Mouse (Mus musculus) MEL (cell line): ENCODE measurements at regions not wholly inside any gene's neighbourhood (a gene's known extent, or its start where the extent isn't known, plus 50 kb on each side); places are given as distances from the start of the nearest gene placed in this dataset.

ENCODE experiments used
- CHD2 ChIP-seq: IDR thresholded peaks from 2 replicates; pipeline ENCODE4 v1.6.1; 2011; ENCODE audit warnings: low read length, improper control_type of control experiment
- CTCF ChIP-seq, 3 experiments: IDR thresholded peaks in 2 of 3; conservative IDR thresholded peaks in 1 of 3; 2 replicates each; pipeline ENCODE4 v1.5.1; 2011 to 2012; ENCODE audit warnings: low read length in 3 of 3, low read depth in 2 of 3, mild to moderate bottlenecking in 2 of 3, improper control_type of control experiment in 1 of 3, inconsistent platforms in 1 of 3, mixed read lengths in 1 of 3, moderate library complexity in 1 of 3; ENCODE audit not compliant: control insufficient read depth in 1 of 3, insufficient read depth in 1 of 3, poor library complexity in 1 of 3, severe bottlenecking in 1 of 3
- GABPA ChIP-seq: IDR thresholded peaks from 2 replicates; pipeline ENCODE4 v1.6.1; 2012; ENCODE audit warnings: low read depth, mild to moderate bottlenecking, inconsistent platforms, low read length, improper control_type of control experiment, moderate library complexity
- GATA1 ChIP-seq: IDR thresholded peaks from 2 replicates; pipeline ENCODE4 v1.6.1; 2011; ENCODE audit warnings: low read depth, low read length, improper control_type of control experiment
- HCFC1 ChIP-seq: IDR thresholded peaks from 2 replicates; pipeline ENCODE4 v1.6.1; 2012; ENCODE audit warnings: low read depth, mild to moderate bottlenecking, inconsistent platforms, low read length, improper control_type of control experiment, moderate library complexity
- MAX ChIP-seq: IDR thresholded peaks from 2 replicates; pipeline ENCODE4 v1.6.1; 2011; ENCODE audit warnings: low read length, improper control_type of control experiment
- MEF2A ChIP-seq: IDR thresholded peaks from 2 replicates; pipeline ENCODE4 v1.6.1; 2014; ENCODE audit warnings: low read depth, mild to moderate bottlenecking, inconsistent platforms, low read length, improper control_type of control experiment; ENCODE audit not compliant: poor library complexity, insufficient replicate concordance, severe bottlenecking; ENCODE audit errors: extremely low read depth
- POLR2A ChIP-seq, 2 experiments: IDR thresholded peaks; 2 replicates each; pipeline ENCODE4 v1.6.1; 2011 to 2012; ENCODE audit warnings: low read length in 2 of 2, mild to moderate bottlenecking in 2 of 2, control low read depth in 1 of 2, improper control_type of control experiment in 1 of 2, low read depth in 1 of 2, moderate library complexity in 1 of 2; ENCODE audit not compliant: control insufficient read depth in 1 of 2, insufficient read depth in 1 of 2, poor library complexity in 1 of 2
- POLR2AphosphoS2 ChIP-seq: IDR thresholded peaks from 2 replicates; pipeline ENCODE4 v1.6.1; 2011; ENCODE audit warnings: low read length, improper control_type of control experiment
- POLR2AphosphoS5 ChIP-seq: IDR thresholded peaks from 2 replicates; pipeline ENCODE4 v1.6.1; 2012; ENCODE audit warnings: low read depth, borderline replicate concordance, mild to moderate bottlenecking, inconsistent platforms, low read length, moderate library complexity, mixed read lengths
- USF1 ChIP-seq: IDR thresholded peaks from 2 replicates; pipeline ENCODE4 v1.6.1; 2014; ENCODE audit warnings: low read depth, mild to moderate bottlenecking, inconsistent platforms, low read length, improper control_type of control experiment, moderate library complexity
- USF2 ChIP-seq, 2 experiments: IDR thresholded peaks; 2 replicates each; pipeline ENCODE4 v1.6.1; 2011 to 2012; ENCODE audit warnings: improper control_type of control experiment in 2 of 2, low read length in 2 of 2, borderline replicate concordance in 1 of 2, inconsistent platforms in 1 of 2, low read depth in 1 of 2, mild to moderate bottlenecking in 1 of 2; ENCODE audit not compliant: insufficient read depth in 1 of 2
- ZKSCAN1 ChIP-seq: IDR thresholded peaks from 2 replicates; pipeline ENCODE4 v1.6.1; 2012; ENCODE audit warnings: low read depth, mild to moderate bottlenecking, inconsistent platforms, low read length, improper control_type of control experiment, moderate library complexity

- TF ChIP-seq POLR2AphosphoS5 (no peak), GABPA (no peak), MAX (no peak), POLR2AphosphoS2 (no peak), HCFC1 (no peak), POLR2A (IDR thresholded peaks at IDR 0.05; ENCODE audit: control insufficient read depth in 1 of 2, insufficient read depth in 1 of 2, low read depth in 1 of 2, low read length in 2 of 2, poor library complexity in 1 of 2) (no peak), GATA1 (no peak), CTCF (IDR thresholded peaks at IDR 0.05 in 2 of 3, conservative IDR thresholded peaks at IDR 0.05 in 1 of 3; ENCODE audit: control insufficient read depth in 1 of 3, insufficient read depth in 1 of 3, low read depth in 2 of 3, low read length in 3 of 3, poor library complexity in 1 of 3, severe bottlenecking in 1 of 3) (no peak), USF2 (IDR thresholded peaks at IDR 0.05; ENCODE audit: borderline replicate concordance in 1 of 2, insufficient read depth in 1 of 2, low read depth in 1 of 2, low read length in 2 of 2) (no peak), MEF2A (no peak), ZKSCAN1 (no peak), USF1 (no peak), CHD2 (no peak)
Measured at GRCm38 (mm10) chr13:78992326-78992725, 792.8 kb upstream of the Nr2f1 start.
